Mouse (Mus musculus): ENCODE measurements around the gene Epb41l5. TPM values are rescaled to one million over a fixed set of nuclear protein-coding genes. Genes with fewer than 3 reads are reported as not detected.
A peak's percentile ranks its signal among the peaks of the same experiment; 100 is the strongest.

The Epb41l5 gene
- polyA plus RNA-seq, 1 experiment from 2014 or later, result 17.7 TPM

- Histone ChIP-seq H3K9ac (no peak overlapping the region), H3K27ac (replicated peaks) (0 out of 2 replicates have a peak overlapping the region, but pooled peaks have one; percentile 14), H3K9me3 (replicated peaks) (no peaks in the 10 kb centered on the region), H3K4me3 (replicated peaks) (no peak overlapping the region), H3K4me2 (no peak overlapping the region), H3K4me1 (replicated peaks) (peaks cover 14% of the 10 kb centered on the region; the same call in 1 of the 2 replicates), H3K36me3 (replicated peaks) (no peaks in the 10 kb centered on the region), H3K27me3 (no peaks in the 10 kb centered on the region)
- 52% methylated on average over 12 of the region's 12 CpGs for WGBS (ENCODE audit: insufficient replicate concordance)
- ATAC-seq (ENCODE audit: insufficient read depth), result no peak
These were observed 6.4 kb downstream of the Epb41l5 start for GRCm38 (mm10) chr1:119642367-119642766.

GRCm38 (mm10) chr1:119641090-119641812 is 7.5 kb downstream of the Epb41l5 start:
- Histone ChIP-seq H3K4me1 (replicated peaks) (peaks cover 14% of the 10 kb centered on the region; the same call in 1 of the 2 replicates), H3K27ac (replicated peaks) (no peak overlapping the region), H3K27me3 (no peaks in the 10 kb centered on the region), H3K4me3 (replicated peaks) (no peak overlapping the region), H3K9me3 (replicated peaks) (no peaks in the 10 kb centered on the region), H3K9ac (no peak overlapping the region), H3K4me2 (no peak overlapping the region), H3K36me3 (replicated peaks) (no peaks in the 10 kb centered on the region)
- no peak for ATAC-seq (ENCODE audit: insufficient read depth)

- H3K4me3 ChIP-seq (replicated peaks), result no peak overlapping the region
- H3K27me3 ChIP-seq, result no peaks in the 10 kb centered on the region
- 64% methylated on average over 2 of the region's 2 CpGs for WGBS (ENCODE audit: insufficient replicate concordance)
- peaks cover 14% of the 10 kb centered on the region; the same call in 1 of the 2 replicates for H3K4me1 ChIP-seq (replicated peaks)
- no peak overlapping the region for H3K9ac ChIP-seq
- no peaks in the 10 kb centered on the region for H3K9me3 ChIP-seq (replicated peaks)
- H3K4me2 ChIP-seq, result no peak overlapping the region
- no peaks in the 10 kb centered on the region for H3K36me3 ChIP-seq (replicated peaks)
- H3K27ac ChIP-seq (replicated peaks), result no peak overlapping the region
- ATAC-seq (ENCODE audit: insufficient read depth), result no peak
These were observed 8.8 kb downstream of the Epb41l5 start for GRCm38 (mm10) chr1:119640006-119640405.

- Histone ChIP-seq H3K27me3 (no peaks in the 10 kb centered on the region), H3K27ac (replicated peaks) (peak overlapping the region; percentile 38; the same call in 1 of the 2 replicates), H3K4me2 (no peak overlapping the region), H3K4me3 (replicated peaks) (no peak overlapping the region), H3K9ac (no peak overlapping the region), H3K9me3 (replicated peaks) (no peaks in the 10 kb centered on the region), H3K4me1 (replicated peaks) (peaks cover 13% of the 10 kb centered on the region; the same call in 1 of the 2 replicates), H3K36me3 (replicated peaks) (peaks cover 4% of the 10 kb centered on the region; the same call in 1 of the 2 replicates)
- 65% methylated on average over 6 of the region's 6 CpGs for WGBS (ENCODE audit: insufficient replicate concordance)
- peak; percentile 57 for ATAC-seq (ENCODE audit: insufficient read depth)
These were observed 11.4 kb downstream of the Epb41l5 start for GRCm38 (mm10) chr1:119637188-119638023.

GRCm38 (mm10) chr1:119634746-119635145 is 14.1 kb downstream of the Epb41l5 start:
- Histone ChIP-seq H3K36me3 (replicated peaks) (peaks cover 7% of the 10 kb centered on the region; the same call in 1 of the 2 replicates), H3K9ac (no peak overlapping the region), H3K27me3 (no peaks in the 10 kb centered on the region), H3K4me1 (replicated peaks) (0 out of 2 replicates have a peak, but pooled peaks cover 9% of the 10 kb centered on the region), H3K9me3 (replicated peaks) (no peaks in the 10 kb centered on the region), H3K4me3 (replicated peaks) (no peak overlapping the region), H3K4me2 (no peak overlapping the region), H3K27ac (replicated peaks) (no peak overlapping the region)
- 74% methylated on average over 3 of the region's 3 CpGs for WGBS (ENCODE audit: insufficient replicate concordance)
- no peak for ATAC-seq (ENCODE audit: insufficient read depth)

- H3K4me1 ChIP-seq (replicated peaks), result 0 out of 2 replicates have a peak, but pooled peaks cover 5% of the 10 kb centered on the region
- H3K36me3 ChIP-seq (replicated peaks), result peaks cover 7% of the 10 kb centered on the region; the same call in 1 of the 2 replicates
- ATAC-seq (ENCODE audit: insufficient read depth), result no peak
- no peaks in the 10 kb centered on the region for H3K9me3 ChIP-seq (replicated peaks)
- no peak overlapping the region for H3K4me3 ChIP-seq (replicated peaks)
- 18% methylated on average over 1 of the region's 1 CpGs for WGBS (ENCODE audit: insufficient replicate concordance)
- no peak overlapping the region for H3K4me2 ChIP-seq
- H3K27me3 ChIP-seq, result no peaks in the 10 kb centered on the region
- no peak overlapping the region for H3K27ac ChIP-seq (replicated peaks)
- H3K9ac ChIP-seq, result no peak overlapping the region
These were observed 18.4 kb downstream of the Epb41l5 start for GRCm38 (mm10) chr1:119630428-119630827.

- no peak overlapping the region for H3K27ac ChIP-seq (replicated peaks)
- no peaks in the 10 kb centered on the region for H3K9me3 ChIP-seq (replicated peaks)
- H3K4me1 ChIP-seq (replicated peaks), result 0 out of 2 replicates have a peak, but pooled peaks cover 5% of the 10 kb centered on the region
- no peak overlapping the region for H3K9ac ChIP-seq
- no peaks in the 10 kb centered on the region for H3K36me3 ChIP-seq (replicated peaks)
- no peak overlapping the region for H3K4me2 ChIP-seq
- H3K27me3 ChIP-seq, result no peaks in the 10 kb centered on the region
- H3K4me3 ChIP-seq (replicated peaks), result no peak overlapping the region
- WGBS (ENCODE audit: insufficient replicate concordance), result 78% methylated on average over 4 of the region's 4 CpGs
- ATAC-seq (ENCODE audit: insufficient read depth), result no peak
These were observed 22.0 kb downstream of the Epb41l5 start for GRCm38 (mm10) chr1:119626837-119627236.

GRCm38 (mm10) chr1:119624444-119624843 is 24.4 kb downstream of the Epb41l5 start:
- Histone ChIP-seq H3K4me2 (no peak overlapping the region), H3K27me3 (no peaks in the 10 kb centered on the region), H3K4me1 (replicated peaks) (no peaks in the 10 kb centered on the region), H3K36me3 (replicated peaks) (0 out of 2 replicates have a peak, but pooled peaks cover 3% of the 10 kb centered on the region), H3K27ac (replicated peaks) (no peak overlapping the region), H3K9ac (no peak overlapping the region), H3K4me3 (replicated peaks) (no peak overlapping the region), H3K9me3 (replicated peaks) (no peaks in the 10 kb centered on the region)
- WGBS (ENCODE audit: insufficient replicate concordance), result 68% methylated on average over 2 of the region's 2 CpGs
- ATAC-seq (ENCODE audit: insufficient read depth), result no peak

GRCm38 (mm10) chr1:119605396-119605795 is 43.4 kb downstream of the Epb41l5 start:
- Histone ChIP-seq H3K9ac (no peak overlapping the region), H3K36me3 (replicated peaks) (0 out of 2 replicates have a peak, but pooled peaks cover 4% of the 10 kb centered on the region), H3K27ac (replicated peaks) (no peak overlapping the region), H3K4me3 (replicated peaks) (no peak overlapping the region), H3K4me2 (no peak overlapping the region), H3K4me1 (replicated peaks) (no peaks in the 10 kb centered on the region), H3K27me3 (no peaks in the 10 kb centered on the region), H3K9me3 (replicated peaks) (no peaks in the 10 kb centered on the region)
- WGBS (ENCODE audit: insufficient replicate concordance), result 67% methylated on average over 3 of the region's 3 CpGs
- ATAC-seq (ENCODE audit: insufficient read depth), result no peak

GRCm38 (mm10) chr1:119602448-119602847 is 46.4 kb downstream of the Epb41l5 start:
- ATAC-seq (ENCODE audit: insufficient read depth), result no peak
- H3K36me3 ChIP-seq (replicated peaks), result no peaks in the 10 kb centered on the region
- no peak overlapping the region for H3K27ac ChIP-seq (replicated peaks)
- no peak overlapping the region for H3K4me3 ChIP-seq (replicated peaks)
- H3K4me1 ChIP-seq (replicated peaks), result no peaks in the 10 kb centered on the region
- no peak overlapping the region for H3K9ac ChIP-seq
- no peaks in the 10 kb centered on the region for H3K9me3 ChIP-seq (replicated peaks)
- no peaks in the 10 kb centered on the region for H3K27me3 ChIP-seq
- 92% methylated on average over 12 of the region's 12 CpGs for WGBS (ENCODE audit: insufficient replicate concordance)
- H3K4me2 ChIP-seq, result no peak overlapping the region

GRCm38 (mm10) chr1:119598855-119599254 is 49.9 kb downstream of the Epb41l5 start:
- no peak for ATAC-seq (ENCODE audit: insufficient read depth)
- Histone ChIP-seq H3K4me2 (no peak overlapping the region), H3K9me3 (replicated peaks) (no peaks in the 10 kb centered on the region)

More at GRCm38 (mm10) chr1:119598855-119599254, 49.9 kb downstream of the Epb41l5 start:
- Histone ChIP-seq H3K4me1 (replicated peaks) (no peaks in the 10 kb centered on the region), H3K9ac (no peak overlapping the region), H3K27me3 (no peaks in the 10 kb centered on the region), H3K4me3 (replicated peaks) (no peak overlapping the region), H3K36me3 (replicated peaks) (0 out of 2 replicates have a peak, but pooled peaks cover 8% of the 10 kb centered on the region), H3K27ac (replicated peaks) (no peak overlapping the region)
- WGBS (ENCODE audit: insufficient replicate concordance), result 51% methylated on average over 6 of the region's 6 CpGs

All from liver, embryonic 15.5 days (tissue).